Mouse (Mus musculus): ENCODE measurements around the gene Rfx4.

DNA sequence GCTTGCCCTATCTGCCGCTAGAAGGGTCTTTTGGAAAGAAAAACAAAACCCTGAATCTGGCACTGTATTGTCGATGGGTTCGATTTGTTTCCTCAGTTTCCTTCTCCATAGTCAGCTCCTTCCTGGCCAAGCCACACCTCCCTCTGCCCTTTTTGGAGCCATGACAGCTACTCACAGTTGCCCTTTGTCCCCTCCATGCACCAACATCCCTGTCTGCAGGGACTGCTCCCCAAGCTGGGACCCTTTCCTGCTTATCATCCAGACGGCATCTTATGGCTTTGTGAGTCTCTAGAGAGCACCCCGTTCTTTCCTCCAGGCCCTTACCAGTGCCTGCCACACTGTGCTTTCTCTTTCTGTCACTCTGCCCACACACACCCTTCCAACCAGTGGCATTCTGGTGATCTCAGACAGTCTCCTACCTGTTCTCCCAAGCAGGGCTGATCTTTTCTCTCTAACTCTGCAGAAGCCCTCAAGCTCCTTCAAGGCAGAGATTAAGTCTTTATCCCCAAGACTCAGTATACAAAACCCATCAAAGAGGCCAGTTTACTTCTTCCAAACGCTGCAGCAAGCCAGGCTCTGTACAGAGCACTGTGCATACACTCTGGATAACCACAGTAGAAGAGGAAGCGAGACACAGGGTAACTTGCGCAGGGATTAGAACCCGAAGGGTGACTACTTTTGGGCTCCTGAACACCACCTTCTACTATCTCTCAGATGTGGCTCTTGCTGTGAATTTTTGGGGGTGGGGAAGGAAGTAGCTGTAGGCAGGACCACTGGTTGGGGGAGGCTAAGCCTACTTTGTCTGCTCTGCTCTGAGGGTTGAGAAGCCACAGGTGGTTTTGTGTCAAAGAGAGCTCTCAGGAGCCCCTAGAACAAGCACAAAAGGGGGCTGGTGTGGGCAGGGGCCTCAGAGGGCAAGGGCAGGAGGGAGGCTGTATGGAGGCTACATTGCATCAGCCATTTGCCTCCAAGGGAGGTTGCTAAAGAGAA lies 141.4 kb downstream of the Rfx4 start:
- TF ChIP-seq EP300 (IDR thresholded peaks at IDR 0.05) (no peak), CTCF (IDR thresholded peaks at IDR 0.05) (no peak)
